Mouse (Mus musculus) cerebellum, adult 9-10 months (tissue): Measurements from ENCODE around the gene Spag16.
"Not testable (repeated sequence)": the region's sequence is repeated elsewhere in the genome, so short reads cannot be mapped to it uniquely, and the experiment has no call there.

ENCODE experiments used
- DNase-seq: peaks from one replicate; pipeline ENCODE4 v3.0.0; 2022

Spag16 gene

DNA sequence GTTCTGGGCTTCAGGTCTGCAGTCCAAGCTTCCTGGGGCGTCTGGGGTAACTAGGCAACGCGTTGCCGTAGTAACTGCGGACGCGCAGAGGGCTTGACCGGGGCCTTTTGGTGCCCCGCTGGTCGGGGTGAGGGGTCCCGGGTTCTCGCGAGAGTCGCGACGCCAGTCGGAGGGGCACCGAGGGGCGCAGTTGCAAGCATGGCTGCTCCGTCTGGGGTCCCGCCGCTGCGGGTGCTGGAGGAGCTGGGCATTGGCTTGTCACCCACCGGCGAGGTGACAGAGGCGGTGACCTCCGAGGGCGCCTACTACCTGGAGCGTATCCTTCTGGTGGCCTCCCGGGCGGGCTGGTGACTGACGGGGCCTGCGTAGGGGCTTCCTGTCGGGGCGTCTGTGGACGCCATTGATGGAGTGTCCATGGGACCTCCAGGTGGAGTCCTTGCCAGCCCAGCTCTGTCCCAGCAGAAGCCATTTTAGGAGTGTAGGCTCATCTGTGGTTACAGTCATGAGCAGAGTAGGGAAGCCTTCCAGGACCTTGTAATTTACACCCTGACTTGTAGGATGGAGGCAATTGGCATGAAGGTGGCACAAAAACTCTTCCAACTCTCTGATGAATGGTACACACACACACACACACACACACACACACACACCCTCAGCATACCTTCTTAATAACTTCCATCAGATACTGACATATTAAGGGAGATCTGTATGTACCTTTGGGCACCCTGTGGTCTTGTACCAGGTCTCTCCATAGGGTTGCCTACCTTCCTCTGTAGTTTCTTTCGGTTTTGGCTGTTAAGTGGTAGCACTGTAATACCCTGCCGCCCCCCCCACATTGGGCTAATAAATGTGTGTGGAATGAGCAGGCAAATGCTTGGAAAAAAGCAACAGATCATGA lies at the start of gene Spag16:
Gene Spag16 (plus strand): TSS at position 165 of the 898 bp plus-strand sequence.
- DNase-seq = no peak

DNA sequence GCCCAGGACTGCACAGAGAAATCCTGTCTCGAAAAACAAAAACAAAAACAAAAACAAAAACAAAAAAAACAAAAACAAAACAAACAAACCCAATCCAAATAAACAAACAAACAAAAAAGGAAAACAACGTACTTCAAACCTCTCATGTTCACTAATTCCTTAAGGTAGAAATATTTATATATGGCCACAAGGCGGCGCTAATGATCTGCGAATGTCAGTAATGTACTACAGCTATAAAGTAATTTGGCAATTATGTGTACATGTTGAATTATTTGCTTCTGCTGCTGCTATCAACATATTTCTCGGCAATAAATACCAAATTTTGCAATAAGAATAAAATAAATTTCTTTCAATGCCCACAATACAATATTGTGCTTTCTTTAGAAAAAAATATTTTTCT lies 41.6 kb upstream of the Spag16 start:
- DNase-seq = peak; percentile 34

DNA sequence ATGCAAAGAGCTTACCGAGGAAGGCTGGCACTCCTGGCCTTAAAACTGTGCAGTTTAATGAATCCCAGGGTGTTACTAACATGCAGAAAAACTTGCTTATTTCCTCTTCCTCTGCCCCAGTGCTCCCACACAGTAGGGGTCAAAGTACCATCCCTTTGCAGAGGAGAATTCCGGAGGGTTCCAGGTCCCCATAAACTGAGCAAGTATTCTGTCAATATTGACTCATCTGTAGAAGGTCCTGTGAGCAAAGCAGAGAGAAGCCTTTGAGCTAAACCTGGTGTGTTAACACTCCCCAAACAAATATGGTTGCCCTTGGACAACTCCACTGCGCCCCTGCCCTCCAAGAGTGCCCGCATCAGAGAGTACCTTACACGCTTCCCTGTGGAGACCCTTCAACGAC lies 40.1 kb upstream of the Spag16 start:
- no peak for DNase-seq

DNA sequence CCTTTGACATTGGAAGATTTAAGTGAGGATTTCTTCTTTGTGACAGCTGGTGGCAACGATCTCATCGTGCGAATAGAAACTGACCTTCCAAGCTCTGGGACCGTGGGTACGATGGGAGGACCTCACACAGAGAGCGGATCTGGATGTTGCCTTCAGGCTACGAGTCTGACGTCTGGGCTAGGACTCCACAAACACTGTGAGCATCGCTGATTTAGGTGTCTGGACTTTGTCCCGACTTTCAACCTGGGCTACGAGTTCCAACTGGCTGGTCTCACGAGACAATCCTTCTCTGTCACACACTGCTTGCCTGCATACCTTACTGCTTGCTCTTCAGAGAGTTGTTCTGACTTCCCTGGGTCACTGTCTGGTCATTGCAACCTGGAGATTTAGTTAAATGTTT lies 39.4 kb upstream of the Spag16 start:
- no peak for DNase-seq

DNA sequence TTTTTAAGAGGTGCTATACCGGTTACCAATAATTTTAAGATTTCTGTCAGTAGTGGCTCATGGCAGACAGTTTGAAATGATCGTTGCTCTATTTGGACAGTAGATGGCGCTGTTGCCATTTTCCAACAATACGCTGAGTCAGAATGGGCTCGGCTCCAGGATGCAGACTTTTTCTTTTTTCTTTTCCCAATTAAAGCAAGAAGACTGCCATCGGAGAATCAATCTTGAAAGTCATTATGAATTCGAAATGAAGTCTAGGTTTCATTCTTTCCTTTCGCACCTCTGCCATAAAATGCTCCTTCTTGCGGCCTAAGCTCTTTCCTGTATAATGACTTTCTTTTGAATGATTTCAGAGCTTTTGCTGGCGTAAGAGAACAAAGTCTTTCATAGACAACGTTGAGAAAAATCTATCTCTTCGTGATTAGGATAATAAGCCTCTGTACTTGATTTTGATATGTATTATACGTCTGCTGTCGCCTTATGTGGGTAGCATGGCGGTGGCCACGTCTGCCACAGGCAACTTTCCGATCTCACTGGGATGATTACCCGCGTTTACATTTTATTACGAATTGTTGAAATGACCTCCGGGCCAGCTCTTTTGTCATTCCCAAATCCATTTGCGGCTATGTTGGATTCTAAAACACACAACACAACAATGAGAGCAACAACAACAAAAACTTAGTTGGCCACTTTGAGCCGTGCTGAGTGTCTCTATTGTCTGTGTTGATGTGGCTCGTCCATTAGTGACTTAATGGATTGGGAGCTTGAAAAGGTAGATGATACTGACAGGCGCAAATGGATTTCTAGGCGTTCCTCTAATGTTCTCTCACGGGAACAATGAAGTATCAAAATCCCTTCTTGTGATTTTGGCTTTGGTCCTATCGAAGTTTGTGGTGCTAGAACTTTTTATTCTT lies 36.2 kb upstream of the Spag16 start:
- peak; percentile 44 for DNase-seq

DNA sequence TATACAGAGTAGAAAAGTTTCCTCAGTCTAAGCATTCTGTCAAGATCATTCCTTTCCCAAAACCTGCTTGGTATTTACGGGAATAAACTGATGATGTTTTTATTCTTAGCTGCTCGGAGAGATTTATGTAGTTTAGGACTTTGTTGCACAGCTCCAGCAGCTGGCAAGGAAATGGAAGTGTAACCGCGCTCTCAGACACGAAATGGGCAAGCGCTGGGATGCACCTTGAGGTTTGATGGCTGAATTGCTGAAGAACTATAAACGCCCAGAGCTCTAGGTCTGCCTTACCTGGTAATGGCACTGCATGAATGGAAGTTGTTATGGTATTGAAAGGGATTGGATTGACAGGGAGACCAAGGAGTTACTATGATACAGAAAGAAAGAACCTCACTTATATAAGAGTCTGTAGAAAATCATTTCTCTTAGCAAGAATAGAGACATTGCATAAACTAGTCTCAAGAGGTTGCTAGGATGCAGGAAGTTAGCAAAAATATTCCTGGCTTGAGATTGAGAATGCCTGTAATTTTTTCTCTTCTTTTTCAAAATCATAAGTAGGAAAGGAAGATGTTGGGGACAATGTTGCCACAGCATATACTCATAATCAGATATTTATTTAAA lies 27.7 kb upstream of the Spag16 start:
- no peak for DNase-seq

DNA sequence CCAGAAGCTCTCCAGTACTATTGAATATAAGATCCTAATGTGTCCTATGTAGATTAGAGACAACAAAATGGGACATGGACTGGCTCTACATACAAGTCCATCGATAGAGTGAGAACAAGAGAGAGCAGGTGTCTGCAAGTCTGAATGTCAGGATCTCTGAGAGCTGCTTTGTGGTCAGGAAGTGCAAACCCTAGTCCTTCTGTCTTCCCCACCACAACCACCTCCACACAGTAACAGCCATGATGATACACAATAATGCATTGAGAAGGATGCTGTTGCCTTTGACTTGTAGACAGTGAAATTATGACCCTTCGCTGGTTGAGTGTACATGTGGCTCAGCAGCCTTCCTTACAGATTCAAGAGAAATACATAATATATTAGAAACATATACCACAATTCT lies 16.6 kb upstream of the Spag16 start:
- no peak for DNase-seq

DNA sequence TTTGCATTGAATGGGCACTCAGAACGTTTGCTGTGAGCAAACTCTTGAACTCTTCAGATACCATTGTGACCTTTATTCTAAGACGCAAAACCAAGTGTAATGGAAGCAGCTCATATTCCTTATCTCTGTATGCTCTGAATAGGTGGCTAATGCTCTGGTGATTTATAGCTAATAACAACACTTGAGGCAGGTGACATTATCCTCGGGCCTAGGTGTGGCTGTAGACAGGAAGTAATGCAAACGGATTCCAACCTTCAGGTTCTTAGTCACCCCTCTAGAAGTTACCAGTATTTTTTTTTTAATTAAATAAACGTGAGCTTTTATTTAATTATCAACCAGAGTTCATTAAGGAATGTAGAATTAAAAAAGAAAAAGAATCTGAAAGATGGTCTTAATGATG lies 1.1 kb upstream of the Spag16 start:
- not testable (repeated sequence) for DNase-seq

DNA sequence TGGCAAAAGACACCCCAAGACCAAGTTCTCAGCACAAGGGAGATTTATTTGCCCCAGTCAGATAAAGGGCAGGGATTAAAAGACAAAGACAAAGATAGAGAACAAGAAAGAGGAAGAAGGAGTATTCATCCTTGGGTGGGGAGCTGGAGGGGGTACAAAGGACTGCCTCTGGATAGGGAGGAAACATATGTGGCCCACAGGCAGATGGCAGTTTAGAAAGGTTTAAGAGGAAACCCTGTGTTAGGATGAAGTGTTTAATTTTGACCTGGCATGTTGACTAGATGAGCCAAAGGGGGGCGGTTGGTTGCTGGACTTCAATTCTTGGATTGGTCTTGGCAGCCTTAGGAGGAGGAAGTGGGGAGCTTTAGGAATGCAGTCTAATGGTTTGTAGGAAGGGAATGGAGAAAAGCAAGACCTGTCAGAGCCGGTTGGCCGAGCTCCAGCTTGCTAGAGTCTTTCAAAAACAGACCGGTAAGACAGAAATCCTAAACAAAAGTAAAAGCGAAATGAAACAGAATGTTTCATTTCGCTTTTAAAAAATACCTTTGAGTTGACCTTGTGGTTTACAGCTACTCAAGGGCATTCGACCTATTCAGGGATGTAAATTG lies 2.2 kb downstream of the Spag16 start:
- DNase-seq = no peak

DNA sequence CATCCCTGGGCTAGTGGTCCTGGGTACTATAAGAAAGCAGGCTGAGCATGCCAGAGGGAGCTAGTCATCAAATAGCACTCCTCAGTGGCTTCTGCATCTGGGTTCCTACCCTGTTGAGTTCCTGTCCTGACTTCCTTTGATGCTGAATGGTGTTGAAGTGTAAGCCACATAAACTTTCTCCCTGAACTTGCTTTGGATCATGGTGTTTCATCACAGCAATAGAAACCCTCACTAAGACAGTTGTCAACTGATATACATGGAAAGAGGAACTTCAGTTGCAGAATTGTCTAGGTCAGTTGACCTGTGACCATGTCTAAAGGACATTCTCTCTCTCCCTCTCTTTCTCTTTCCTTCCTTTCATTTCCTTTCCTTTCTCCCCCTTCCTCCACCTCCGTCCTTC lies 3.8 kb downstream of the Spag16 start:
- DNase-seq = no peak

DNA sequence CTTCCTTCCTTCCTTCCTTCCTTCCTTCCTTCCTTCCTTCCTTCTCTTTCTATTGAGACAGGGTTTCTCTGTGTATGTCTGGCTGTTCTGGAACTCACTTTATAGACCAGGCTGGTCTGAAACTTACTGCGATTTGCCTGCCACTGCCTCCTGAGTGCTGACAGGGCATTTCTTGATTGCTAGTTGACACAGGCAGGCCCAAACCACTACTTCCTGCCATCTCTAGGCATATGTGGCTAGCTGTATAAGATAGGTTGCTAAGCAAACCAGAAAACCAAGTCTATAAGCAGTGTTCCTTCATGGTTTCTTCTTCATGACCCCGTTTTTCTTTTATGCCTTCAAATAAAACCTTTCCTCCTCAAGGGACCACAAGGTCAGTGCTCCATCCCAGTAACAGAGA lies 4.2 kb downstream of the Spag16 start:
- no peak for DNase-seq

DNA sequence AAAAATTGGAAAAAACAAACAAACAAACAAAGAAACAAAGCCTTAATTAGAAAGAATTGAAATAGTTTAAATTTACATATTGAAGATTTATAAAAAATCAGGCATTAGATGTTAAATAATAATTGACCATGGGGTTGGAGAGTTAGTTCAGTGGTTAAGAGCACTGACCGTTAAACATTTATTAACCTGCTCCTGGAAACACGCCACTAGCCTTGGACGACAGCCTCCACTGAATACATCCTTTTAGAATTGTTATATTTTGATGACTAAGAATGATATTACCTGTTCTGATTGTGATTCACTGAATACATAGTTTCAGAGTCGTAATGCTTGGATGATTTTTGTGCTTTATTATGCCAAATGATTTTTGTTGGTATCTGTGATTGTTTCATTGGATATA lies 6.7 kb downstream of the Spag16 start:
- DNase-seq = not testable (repeated sequence)

DNA sequence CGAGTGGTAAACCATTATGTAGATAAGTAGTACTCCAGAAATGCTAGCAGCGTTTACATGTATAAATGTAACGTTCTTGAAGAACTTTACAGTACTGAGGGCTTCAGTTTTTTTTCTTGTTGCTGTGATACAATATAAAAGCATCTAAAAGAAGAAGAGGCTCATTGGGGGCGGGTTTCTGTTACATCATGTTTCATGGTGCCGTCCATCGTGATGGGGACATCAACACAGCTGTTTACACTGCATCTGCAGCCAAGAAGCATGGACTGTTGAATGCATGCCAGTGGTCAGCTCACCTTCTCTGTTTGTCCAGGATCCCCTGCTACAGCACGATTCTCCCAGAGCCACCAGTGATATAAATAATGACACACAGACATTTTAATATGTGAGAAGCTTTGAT lies 26.7 kb downstream of the Spag16 start:
- DNase-seq = no peak

DNA sequence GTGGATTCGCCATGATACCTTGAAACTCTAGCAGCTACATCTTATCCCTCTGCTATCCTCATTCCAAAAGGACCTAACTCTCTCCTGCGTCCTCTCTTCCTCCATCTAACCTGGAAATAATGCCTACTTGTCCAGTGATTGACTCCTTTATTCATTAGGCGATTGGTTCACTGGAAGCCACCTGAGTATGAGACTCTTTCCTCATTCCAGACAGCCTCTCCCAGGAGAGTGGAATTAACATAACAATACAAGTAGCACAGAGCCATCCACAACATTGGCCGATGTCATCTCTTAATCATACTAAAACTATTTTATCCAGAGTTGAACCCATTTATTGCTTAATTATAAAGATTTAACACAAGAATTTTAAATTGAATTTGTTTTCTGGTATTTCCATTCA lies 41.0 kb downstream of the Spag16 start:
- DNase-seq = no peak

DNA sequence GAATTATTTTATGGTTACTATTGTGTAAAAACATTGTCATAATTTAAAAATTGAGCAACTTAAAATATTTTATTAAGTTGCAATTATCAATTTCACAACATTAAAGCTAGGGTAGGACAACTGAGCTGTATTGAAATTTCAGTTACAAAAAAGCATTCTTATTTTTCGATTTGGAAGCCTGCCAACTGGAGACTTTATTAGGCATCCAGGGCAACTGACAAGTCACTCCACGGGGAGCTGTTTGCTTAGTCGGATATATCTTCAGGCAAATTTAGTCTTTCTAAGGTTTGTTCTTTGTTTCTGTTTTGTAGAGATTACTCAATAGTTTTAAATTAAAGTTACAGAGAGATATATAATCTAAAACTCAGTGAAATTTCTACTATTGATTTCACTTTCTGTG lies 129.8 kb downstream of the Spag16 start:
- no peak for DNase-seq

DNA sequence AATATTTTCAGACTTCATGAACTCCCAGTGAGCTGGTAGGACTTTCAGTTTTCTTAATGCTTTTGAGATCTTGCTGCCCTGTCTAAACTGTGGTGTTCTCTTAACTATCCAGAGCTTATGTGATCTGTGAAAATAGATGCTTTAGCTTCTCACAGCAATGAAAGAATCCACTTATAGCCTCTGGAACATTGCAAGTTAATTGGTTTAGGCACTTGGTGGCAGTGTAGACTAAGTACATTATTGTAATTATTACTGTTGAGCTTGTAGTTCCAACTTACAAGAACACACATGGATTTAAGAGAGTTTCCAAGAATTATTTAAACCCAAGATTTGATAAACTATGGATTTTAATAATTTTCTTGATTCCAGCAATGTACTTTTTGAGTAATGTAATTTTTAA lies 170.1 kb downstream of the Spag16 start:
- no peak for DNase-seq

DNA sequence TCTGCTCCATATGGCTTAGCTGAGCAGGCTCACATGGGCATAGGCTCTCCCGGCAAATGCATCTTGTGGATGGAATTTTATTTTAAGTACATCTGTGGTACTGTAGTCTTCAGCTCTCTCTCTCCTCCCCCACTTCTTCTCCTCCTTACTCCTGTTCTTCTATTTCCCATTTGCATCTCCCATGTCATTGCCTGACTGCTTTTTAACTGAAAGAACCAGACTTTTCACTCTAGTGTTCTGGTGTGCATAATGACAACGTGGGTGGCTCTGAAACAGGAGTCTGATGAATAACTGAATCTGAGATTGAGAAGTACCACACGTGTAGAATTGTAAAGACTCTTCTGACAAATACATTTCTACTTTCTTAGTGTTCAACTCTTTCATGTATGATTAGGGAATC lies 186.2 kb downstream of the Spag16 start:
- no peak for DNase-seq

DNA sequence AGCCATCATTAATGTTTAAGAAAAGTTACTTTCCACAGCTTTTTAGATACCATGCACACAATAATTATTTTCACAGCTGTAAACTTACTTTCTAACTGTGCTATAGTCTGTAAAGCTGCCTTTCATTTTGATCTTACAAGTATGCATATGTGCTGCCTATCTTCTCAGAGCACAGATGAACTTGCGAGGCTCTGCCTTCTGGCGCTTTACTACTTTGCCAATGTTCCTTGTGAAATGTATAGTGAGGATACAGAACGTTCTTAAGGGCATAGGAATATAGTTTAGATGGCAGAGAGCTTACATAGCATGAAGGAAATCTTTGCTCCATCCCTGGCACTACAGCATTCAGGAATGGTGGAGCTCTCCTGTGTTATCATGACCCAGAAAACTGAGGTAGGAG lies 210.6 kb downstream of the Spag16 start:
- no peak for DNase-seq

DNA sequence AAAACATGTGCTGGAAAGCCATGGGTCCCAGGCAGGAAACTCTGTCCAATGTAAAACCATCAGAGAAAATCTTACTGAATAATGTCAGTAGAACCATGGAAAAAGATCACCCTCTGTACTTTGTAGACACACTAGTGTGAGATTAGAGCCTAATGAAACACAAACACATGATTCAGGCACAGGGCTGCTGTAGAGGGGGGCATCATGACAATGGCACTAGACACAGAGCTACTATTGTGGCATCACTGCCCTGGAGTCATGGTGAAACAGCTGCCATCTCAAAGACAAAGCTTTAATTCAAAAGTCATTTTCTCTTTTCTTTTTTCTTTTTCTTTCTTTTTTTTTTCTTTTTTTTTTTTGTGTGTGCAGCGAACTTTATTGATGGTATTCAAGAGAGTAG lies 240.6 kb downstream of the Spag16 start:
- no peak for DNase-seq

DNA sequence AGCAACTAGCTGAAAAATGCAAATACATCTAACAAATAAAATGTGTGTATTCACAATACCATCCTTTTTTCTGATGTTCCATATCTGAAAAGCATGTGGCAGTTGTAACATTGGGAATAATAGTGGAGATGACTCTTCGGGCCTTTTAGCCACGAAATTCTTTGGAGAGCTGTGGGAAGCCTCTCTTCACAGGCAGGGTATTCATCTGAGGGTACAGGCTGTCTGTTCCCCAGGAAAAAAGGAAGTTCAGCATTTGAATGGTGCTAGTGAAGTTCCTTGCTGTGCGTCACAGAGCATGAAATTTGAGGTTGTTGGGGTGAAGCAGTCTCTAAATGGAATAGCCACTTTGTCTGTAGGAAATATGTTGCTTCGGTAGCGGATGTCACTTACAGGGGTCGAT lies 246.7 kb downstream of the Spag16 start:
- DNase-seq = no peak

DNA sequence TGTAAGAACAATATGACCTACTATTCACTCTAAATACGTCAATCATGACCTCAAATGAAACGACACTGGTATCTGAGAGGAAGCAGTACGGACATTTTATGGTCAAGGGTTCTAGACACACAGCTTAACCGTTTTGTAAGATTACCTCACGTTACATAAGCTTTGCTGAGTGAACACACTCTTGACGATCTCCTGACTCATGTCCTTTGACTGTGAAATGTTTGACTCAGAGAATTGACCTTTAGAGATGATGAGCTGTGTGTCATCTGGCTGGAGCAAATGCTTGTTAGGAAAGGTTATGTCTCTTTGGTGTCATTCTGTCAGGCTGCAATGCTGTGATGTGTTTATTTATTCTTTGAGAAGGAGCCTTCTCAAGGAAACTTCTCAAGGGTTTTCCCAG lies 252.0 kb downstream of the Spag16 start:
- DNase-seq = no peak

DNA sequence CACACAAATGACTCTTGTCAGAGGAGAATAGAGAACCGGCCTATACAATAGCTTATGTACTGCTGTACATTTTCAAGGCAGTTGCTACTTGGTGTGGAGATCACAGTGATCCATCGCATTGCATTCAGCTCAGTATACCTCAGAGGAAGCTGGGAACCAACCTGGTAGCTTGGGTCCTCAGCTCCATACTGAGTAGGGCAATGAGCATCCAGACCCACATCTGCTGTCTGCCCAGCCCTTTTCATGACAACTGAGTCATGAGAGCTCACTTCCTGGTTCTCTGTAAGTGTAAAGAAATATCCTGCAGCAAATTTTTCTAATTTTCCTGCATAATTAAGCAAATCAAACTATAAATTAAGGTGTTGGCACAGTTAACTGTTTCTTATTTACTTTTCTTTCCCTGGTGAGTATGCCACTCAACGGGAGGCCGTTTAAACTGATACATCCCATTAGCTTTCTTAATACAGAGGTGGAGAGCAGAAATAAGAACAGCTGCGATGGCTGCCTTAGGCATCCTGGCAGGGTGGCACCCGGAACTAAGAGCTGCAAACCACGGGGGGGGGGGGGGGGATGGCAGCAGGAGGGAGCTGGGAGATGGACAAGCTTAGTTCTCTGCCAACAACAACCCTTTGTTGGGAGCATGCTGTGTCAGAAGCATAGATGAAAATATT lies 255.6 kb downstream of the Spag16 start:
- DNase-seq = no peak

DNA sequence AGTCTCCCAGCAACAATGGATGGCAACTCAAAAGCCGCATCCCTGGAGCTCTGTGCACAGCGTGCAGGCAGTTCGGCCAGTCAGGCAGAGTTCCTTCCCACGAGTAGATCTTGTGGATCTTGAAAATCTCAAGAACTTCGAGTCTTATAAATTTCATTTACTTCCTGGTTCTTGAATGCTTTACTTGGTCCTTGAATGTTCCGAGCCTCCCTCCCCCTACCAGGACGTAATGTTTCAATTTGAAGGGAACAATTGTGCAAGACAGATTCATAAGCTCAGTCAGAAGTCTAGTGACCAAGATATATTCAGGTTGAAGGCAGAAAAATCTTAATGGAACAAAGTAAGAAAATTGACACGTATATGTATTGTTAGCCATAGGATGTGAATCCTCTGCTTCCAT lies 277.9 kb downstream of the Spag16 start:
- DNase-seq = no peak
